Mouse (Mus musculus): ENCODE data around the gene Cox6b2.

Cox6b2 gene

DNA sequence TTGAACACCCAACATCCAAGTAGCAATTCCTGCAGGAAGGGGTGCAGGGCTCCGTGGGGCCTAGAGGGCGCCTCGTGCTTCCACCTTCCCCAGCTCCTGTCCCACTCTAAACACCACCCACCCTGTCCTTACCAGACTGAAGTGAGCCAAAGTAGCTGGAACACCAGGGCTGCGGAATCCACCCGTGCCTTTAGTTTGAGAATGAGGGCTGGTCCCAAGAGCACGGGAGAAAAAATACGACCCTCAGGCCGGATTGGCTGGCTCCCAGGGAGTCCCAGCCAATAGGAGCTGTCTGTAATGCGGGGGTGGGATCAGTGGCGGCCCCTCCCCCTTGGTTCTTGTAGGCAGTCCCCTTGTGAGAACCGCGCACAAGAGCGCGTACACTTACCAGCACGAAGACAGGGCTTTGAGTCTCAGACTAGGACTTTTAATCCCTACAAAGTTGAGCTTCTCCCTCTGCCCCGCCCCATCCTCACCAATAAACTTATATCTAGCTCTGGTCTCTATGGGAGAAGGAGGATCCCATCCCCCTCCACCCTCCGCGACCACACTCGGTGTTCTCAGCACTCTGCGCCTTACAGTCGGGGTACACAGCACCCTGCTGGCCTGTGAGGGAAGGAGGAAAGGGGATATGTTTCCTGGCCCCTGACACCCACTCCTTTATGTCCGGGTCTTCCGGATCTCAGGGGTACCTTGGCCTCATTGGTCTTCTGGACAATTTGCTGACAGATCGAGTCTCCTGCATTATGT, at the start of gene Cox6b2:
TSS of gene Cox6b2 (minus strand) at position 274 of the 750 bp plus-strand sequence.
- no peak for TF ChIP-seq GATA4 (IDR thresholded peaks at IDR 0.05; ENCODE audit: insufficient replicate concordance, low read length)

DNA sequence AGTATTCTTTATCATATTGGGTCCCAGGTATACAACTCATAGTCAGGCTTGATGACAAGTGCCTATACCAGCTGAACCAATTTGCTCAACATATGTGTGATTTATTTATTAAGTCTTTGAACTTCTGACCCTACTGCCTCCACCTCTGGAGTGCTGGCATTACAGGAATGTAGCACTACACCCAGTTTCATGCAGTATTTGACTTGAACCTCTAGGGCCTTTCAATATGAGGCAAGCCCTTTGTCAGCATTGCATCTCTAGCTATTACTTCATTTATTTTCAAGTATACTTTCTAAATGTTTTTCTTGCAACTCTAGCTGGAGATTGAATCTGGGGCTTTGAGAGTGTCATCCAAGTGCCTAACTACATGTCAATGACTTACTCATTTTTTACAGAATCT, 49.4 kb upstream of the Cox6b2 start:
- TF ChIP-seq GATA4 (IDR thresholded peaks at IDR 0.05; ENCODE audit: insufficient replicate concordance, low read length), result no peak

DNA sequence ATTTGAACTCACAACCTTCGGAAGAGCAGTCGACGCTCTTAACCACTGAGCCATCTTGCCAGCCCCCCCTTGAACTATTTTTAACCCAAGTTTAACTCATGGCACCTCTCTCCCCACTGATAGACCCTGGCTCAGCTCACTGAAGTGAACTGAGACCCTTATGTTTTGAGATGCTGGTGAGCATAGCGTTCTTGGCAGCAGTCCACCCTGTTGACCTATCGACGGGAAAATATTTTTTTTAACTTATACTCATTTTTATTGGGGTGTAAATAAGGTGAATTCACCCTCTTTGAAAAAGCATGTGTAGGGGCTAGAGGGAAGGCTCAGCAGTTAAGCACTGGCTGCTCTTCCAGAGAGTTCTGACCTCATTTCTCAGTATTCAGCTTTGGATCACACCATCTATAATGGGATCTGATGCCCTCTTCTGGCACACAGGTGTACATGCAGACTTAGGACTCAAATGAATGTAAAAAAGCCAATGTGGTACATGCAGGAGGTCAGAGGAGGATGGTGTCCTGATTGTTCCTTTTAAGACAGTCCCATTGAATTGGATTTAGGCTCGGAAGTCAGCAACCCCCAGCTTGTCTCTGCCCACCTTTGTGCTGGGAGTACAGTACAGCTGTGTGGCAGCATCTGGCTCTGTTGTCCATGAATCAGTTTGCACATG, 43.0 kb upstream of the Cox6b2 start:
- no peak for TF ChIP-seq GATA4 (IDR thresholded peaks at IDR 0.05; ENCODE audit: insufficient replicate concordance, low read length)

DNA sequence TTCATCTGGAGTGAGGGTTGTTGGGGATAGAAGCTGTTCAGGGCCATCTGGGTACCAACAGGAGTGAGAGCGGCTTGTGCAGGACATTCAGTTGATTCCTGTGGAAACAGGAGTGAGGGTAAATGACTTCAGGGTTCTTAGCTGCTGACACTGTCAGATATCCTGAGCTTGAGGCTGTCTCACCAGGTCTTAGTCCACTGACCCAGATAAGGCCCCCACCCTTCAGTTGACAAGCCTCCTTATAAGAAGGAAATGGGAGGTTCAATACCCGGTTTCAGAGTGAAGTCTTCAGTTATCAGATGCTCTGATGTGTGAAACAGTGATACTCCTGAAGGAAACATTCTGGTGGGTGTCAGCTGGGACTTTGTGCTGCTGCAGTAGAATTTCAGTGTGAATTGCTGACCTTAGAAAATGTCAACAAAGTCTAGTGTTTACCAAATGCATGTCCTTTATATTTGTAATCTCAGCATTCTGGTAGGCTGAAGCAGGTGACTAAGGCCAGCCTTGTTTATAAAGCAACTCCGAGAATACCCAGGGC, 41.8 kb upstream of the Cox6b2 start:
- no peak for TF ChIP-seq GATA4 (IDR thresholded peaks at IDR 0.05; ENCODE audit: insufficient replicate concordance, low read length)

DNA sequence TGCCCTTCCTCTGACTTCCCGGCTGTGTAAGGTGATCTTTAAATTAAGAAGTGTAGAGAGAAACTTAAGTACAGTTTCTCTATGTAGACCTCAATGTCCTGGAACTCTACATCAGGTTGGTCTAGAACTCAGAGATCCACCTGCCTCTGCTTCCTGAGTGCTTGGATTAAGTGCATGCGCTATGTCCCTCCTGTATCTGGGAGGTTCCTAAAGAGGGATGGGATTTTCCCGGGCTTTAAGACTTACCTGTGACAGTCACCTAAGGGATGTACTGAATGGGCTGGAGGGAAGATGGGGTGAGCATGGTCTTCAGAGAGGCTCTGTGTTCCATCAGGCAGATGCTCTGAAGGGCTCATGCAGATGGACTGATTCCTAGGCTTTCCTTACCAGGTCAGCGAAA, 40.8 kb upstream of the Cox6b2 start:
- TF ChIP-seq GATA4 (IDR thresholded peaks at IDR 0.05; ENCODE audit: insufficient replicate concordance, low read length), result no peak

DNA sequence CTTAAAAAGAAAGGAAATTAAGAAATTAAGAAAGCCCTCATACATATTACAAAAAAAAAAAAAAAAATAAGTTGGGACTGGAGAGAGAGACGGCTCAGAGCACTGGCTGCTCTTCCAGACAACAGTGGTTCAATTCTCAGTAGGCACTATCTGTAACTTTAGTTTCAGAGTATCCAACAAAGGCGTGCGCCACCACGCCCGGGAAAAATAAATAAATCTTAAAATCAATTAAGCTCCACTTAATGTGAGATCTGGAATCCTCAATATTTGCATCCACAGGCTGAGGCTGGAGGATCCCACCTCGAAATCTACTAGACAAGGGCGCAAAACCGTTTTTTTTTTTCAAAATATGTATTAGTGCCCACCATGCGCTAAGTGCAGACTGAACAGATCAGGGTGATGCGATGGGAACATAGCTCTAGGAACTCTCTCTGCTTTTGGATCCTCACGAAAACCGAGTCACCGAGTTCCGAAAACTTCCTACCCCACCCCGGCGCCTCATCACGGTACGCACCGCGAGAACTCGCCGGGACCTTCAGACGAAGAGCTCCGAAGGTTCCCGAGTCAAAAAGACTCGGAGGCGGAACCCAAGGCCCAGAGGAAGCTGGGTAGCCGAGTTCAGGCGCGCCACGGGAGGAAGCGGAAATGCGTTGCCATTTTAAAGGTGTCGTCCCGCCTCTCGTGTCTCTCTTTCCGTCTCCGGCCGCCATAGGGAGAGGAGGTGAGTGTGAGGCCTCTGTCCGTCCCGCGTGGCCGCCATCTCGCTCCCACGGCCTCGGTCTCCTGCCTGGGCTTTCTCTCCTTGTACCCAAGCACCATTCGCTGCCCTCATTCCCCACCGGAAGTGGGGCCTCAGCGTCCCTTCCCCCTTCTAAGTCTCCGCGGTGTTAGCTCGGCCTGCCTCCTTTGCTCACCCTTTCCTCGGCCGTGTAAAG, 39.7 kb upstream of the Cox6b2 start, which contains the start of gene Rpl28:
TSS of gene Rpl28 (plus strand) at position 597 of the 935 bp plus-strand sequence.
- no peak for TF ChIP-seq GATA4 (IDR thresholded peaks at IDR 0.05; ENCODE audit: insufficient replicate concordance, low read length)

DNA sequence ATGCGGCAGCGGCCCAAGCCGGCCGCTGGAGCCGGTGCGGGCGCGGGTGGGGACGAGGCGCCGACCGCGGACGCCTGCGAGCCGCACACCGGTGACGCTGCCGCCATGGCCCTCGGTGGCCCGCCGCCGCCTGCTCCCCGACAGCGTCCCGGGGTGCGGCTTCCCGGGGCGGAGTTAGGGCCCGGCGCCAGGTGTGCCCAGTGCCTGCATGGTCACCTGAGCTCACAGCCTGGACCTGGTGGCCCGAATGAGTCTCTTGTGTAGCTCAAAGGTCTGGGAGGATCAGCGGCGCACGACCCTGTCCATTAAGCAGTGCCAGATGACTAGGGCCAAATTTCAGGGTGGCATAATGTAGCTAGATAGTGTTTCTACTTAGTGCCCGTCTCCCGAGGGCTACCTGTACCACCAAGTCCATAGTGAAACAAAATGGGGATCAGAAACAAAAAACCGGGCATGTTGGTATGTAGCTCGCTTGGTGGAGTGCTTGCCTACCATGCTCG, 36.6 kb upstream of the Cox6b2 start, which contains the start of gene Tmem238:
TSS of gene Tmem238 (minus strand) at position 221 of the 500 bp plus-strand sequence.
- TF ChIP-seq GATA4 (IDR thresholded peaks at IDR 0.05; ENCODE audit: insufficient replicate concordance, low read length), result no peak

DNA sequence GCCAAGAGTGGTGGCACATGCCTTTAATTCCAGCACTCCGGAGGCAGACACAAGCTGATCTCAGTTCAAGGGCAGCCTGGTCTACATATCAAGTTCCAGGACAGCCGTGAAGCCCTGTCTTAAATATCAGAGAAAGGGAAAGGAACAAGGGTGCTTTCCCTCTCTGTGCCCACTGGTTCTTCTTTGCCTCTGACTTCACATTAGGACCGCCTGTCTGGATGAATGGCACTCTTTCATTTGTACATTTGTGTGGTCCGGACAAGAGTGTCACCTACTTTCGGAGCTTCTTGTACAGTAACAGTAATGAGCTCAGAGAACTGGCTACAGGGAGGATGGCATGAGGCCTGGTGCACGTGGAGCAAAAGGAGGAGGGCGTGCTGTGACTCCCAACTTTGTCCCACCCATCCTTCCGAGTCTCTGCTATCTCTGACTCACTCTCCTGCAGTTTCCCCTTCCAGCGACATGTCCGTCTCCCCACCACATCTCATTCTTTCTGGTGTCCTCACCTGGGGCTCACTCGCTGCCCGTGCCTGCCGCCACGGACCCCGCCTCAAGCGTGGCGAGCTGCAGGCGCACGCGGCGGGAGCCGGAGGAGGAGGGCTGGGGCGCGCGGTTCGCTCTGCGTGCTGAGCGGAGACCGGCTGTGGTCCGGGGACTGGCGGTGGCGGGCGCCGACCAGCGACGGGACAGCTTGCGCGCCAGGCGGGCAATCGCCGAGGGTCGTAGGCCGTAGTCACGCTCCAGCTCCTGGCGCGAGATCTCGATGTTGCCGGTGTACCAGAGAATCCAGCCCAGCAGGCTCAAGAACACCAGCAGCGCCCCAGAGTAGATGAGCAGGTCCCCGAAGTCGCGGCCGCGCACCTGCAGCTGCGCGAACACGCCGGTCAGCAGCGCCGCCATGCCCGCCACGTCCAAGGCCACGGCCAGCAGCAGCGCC, 35.9 kb upstream of the Cox6b2 start:
- no peak for TF ChIP-seq GATA4 (IDR thresholded peaks at IDR 0.05; ENCODE audit: insufficient replicate concordance, low read length)

DNA sequence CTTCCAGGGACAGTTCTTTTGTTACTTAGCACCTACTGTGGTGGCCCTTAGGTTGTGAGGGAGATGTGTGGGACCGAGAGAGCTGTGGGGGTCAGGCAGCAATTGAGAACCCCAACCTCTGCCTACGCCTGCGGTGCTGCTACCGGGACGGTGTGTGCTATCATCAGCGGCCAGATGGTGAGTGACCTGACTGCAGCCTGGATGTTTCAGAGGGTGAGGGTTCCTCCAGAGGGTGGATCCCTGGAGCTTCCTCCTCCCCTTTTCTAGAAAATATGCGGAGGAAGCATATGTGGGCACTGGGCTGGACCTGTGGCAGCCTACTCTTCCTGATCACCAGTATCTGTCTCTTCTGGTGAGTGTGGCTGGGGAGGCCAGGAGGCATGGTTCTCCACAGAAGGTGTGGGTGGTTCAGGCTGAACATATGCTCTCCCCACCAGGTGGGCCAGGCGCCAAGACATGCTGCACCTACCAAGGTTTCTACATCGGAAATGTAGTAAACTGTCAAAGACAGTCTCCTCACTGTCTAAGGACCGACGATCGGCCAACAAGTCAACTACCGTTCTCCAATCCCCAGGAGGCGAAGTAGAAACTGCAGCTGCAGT, 30.9 kb upstream of the Cox6b2 start:
- TF ChIP-seq GATA4 (IDR thresholded peaks at IDR 0.05; ENCODE audit: insufficient replicate concordance, low read length), result no peak

DNA sequence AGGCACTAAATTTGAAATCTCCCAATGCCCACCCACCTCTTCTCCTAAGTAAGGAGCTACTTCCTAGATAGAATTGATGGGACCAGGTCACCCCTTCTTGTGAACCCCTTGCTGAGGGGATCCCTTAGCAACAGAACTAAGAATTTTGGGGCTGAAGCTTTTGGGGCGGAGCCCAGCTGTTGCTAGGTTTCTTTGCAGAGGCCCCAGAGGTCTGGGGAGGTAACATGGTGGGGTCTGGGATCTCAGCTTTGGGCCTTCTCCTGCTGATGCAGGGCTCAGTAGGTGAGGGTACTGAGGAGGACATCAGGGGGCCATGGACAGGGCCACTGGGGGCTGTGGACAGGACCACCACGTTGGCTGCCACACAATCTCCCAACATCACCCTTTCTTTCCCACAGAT, 29.9 kb upstream of the Cox6b2 start, which contains the start of the genes Il11 and Tmem190:
TSS of gene Il11 (minus strand) at position 101 of the 400 bp plus-strand sequence.
TSS of gene Tmem190 (plus strand) at position 179 of the 400 bp plus-strand sequence.
- no peak for TF ChIP-seq GATA4 (IDR thresholded peaks at IDR 0.05; ENCODE audit: insufficient replicate concordance, low read length)

DNA sequence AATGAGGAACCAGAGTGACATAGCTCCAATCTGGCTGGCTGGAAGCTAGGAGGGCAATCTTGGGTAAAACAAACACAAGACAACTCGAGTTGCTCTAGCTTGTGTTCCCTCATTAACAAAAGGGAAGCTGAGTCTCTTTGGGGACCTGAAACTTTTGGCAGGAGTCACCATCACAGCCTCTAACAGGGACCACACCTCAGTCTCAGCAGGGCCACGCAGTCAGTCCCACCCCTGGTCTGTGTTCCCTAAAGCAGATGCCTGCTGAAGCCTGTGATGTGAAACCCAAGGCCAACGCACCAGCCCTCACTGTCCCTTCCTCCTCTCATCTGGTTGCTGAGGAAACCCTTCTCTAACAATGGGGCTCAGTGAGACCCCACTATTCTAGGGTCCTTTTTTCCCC, 29.2 kb upstream of the Cox6b2 start:
- no peak for TF ChIP-seq GATA4 (IDR thresholded peaks at IDR 0.05; ENCODE audit: insufficient replicate concordance, low read length)

DNA sequence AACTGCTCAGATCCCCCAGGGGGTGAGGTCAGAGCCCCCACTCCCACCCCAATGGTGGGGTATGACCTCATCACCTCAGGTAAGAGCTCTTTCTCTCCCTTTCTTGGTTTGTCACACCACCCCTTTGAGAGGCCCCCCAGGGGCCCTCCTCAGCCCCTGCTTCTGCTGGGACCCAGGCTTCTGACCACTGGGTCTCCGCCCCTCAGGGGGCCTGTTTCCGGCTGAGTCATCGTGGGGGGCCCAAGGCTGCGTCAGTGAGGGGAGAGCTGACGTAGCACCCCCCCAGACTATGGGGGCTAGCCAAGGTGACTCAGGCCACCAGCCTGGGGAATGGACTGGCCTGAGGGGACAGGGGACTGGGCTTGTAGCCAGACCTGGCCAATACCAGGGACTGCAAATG, 27.0 kb upstream of the Cox6b2 start:
- TF ChIP-seq GATA4 (IDR thresholded peaks at IDR 0.05; ENCODE audit: insufficient replicate concordance, low read length), result no peak

Measured in liver, adult (tissue).